Mouse (Mus musculus) forebrain, embryonic 15.5 days (tissue): Measurements from ENCODE around the gene Ormdl3. TPM values are rescaled to one million over a fixed set of nuclear protein-coding genes. Genes with fewer than 3 reads are reported as not detected.

ENCODE experiments used
- ATAC-seq: fragments of 200-750 bp; cut with Nextera tagmentation; replicated peaks from 2 replicates; pipeline ENCODE4 v1.8.0; 2017; ENCODE audit warnings: mild to moderate bottlenecking, moderate TSS enrichment, moderate library complexity
- H3K27ac ChIP-seq: fragments of 300-500 bp; sonication (generic); replicated peaks from 2 replicates; pipeline ENCODE4 v1.5.1; 2015; ENCODE audit warnings: mild to moderate bottlenecking, inconsistent platforms
- H3K27me3 ChIP-seq: fragments of 300-500 bp; sonication (generic); 2 replicates; pipeline ENCODE4 v1.6.1; 2015; ENCODE audit warnings: inconsistent platforms
- H3K36me3 ChIP-seq: fragments of 300-500 bp; sonication (generic); 2 replicates; pipeline ENCODE4 v1.6.1; 2015; ENCODE audit warnings: mild to moderate bottlenecking, inconsistent platforms
- H3K4me1 ChIP-seq: fragments of 300-500 bp; sonication (generic); 2 replicates; pipeline ENCODE4 v1.6.1; 2015; ENCODE audit warnings: inconsistent platforms
- H3K4me2 ChIP-seq: fragments of 300-500 bp; sonication (generic); replicated peaks from 2 replicates; pipeline ENCODE4 v1.6.1; 2015; ENCODE audit warnings: mild to moderate bottlenecking, inconsistent platforms
- H3K4me3 ChIP-seq: fragments of 300-500 bp; sonication (generic); 2 replicates; pipeline ENCODE4 v1.5.1; 2015; ENCODE audit warnings: mild to moderate bottlenecking, inconsistent platforms
- H3K9ac ChIP-seq: fragments of 300-500 bp; sonication (generic); replicated peaks from 2 replicates; pipeline ENCODE4 v1.6.1; 2015; ENCODE audit warnings: mild to moderate bottlenecking, inconsistent platforms
- H3K9me3 ChIP-seq: fragments of 300-500 bp; sonication (generic); 2 replicates; pipeline ENCODE4 v1.6.1; 2016; ENCODE audit warnings: inconsistent platforms
- WGBS: fragments of 180-500 bp; shearing (Covaris S2); methylation state at CpG from one replicate; pipeline ENCODE4 v1.1.7; 2015; ENCODE audit warnings: mixed read lengths; 5-methylcytosine and 5-hydroxymethylcytosine counted together
- polyA plus RNA-seq: library from polyadenylated mRNA; unstranded; fragments of >200 nt; fragmentation: Nextera tagmentation; extraction: Ambion mirVana; gene quantifications from 2 replicates; pipeline ENCODE4 v1.2.1, GENCODE M21; 2015

The Ormdl3 gene
- polyA plus RNA-seq, 1 experiment from 2014 or later = 115 TPM

DNA sequence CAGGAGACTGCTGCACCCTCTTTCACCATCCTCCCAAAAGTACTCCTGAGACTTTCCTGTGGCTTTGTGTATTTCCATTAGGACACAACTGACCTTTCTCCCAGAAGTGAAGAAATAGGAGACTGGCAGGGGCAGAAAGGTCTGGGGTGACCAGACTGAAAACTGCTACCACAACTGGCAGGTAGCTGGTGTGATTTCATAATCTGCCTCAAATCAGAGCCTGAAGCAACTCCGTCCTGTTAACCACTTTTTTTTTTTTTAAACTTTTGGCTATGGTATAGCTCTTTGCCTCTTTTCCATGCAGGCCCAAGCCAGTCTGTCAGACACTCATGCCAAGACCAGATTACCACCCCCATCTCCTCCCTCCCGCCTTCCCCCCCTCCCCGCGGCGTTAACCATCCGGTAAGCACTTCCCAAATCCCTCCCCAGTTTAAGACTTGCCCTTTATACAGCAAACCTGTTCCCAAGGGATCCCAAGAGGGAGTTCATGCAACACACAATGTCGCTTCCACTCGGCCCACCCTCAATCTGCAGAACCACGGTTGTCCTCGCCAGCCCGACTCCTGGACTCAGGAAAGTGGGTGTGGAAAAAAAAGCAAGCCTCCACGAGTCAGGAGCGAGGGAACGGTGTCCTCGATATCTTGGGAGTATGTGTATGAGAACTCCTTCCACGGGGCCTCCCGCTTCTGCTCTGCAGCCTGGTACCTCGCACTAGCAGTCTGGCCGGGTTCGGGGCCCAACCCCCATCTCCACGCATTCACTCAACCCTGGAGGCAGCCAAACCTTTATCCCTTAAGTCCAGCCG, 879 bp downstream of the Ormdl3 start:
- Histone ChIP-seq H3K9me3 (no peaks in the 10 kb centered on the region), H3K4me1 (peaks cover 40% of the 10 kb centered on the region)
- under 1% methylated on average over 22 of the region's 22 CpGs for WGBS

GRCm38 (mm10) chr11:98584629-98585177, 2.5 kb downstream of the Ormdl3 start:
- H3K36me3 ChIP-seq = peaks cover 25% of the 10 kb centered on the region
- no peaks in the 10 kb centered on the region for H3K27me3 ChIP-seq
- no peak overlapping the region for H3K4me2 ChIP-seq
- H3K9me3 ChIP-seq = no peaks in the 10 kb centered on the region
- no peak overlapping the region for H3K27ac ChIP-seq
- no peak overlapping the region for H3K4me3 ChIP-seq
- H3K9ac ChIP-seq = no peak overlapping the region
- 94% methylated on average over 6 of the region's 6 CpGs for WGBS
- peaks cover 40% of the 10 kb centered on the region for H3K4me1 ChIP-seq
- ATAC-seq = no peak

More for the DNA sequence above, 879 bp downstream of the Ormdl3 start:
- H3K27me3 ChIP-seq = no peaks in the 10 kb centered on the region
- peak overlapping the region; percentile 95 for H3K9ac ChIP-seq
- peak overlapping the region; percentile 85 for H3K27ac ChIP-seq
- H3K36me3 ChIP-seq = peaks cover 17% of the 10 kb centered on the region
- peak; percentile 51 for ATAC-seq
- peak overlapping the region; percentile 88 for H3K4me2 ChIP-seq
- peak overlapping the region; percentile 92 for H3K4me3 ChIP-seq

DNA sequence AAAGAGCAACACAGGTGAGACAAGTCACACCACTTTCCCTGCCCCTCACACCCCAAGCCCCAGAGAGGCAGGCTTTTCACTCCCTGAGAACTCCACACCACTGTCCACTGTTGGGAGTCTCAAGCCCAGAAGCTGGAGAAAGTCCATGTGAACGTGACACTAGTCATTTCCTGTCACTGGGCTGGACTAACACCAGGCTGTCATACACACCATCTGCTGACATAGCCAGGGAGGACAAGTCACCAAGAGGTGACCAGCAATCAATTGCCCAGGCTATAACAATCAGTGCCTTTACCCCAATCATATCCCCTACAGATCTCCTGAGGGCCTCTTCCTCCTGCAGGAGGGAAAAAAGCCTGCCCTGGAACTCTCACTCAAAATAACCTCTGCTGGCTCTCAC, 3.0 kb downstream of the Ormdl3 start:
- WGBS = 87% methylated on average over 1 of the region's 1 CpGs
- H3K36me3 ChIP-seq = peaks cover 25% of the 10 kb centered on the region
- no peaks in the 10 kb centered on the region for H3K27me3 ChIP-seq
- no peak overlapping the region for H3K27ac ChIP-seq
- H3K4me3 ChIP-seq = no peak overlapping the region
- H3K4me2 ChIP-seq = no peak overlapping the region
- peaks cover 40% of the 10 kb centered on the region for H3K4me1 ChIP-seq
- no peak overlapping the region for H3K9ac ChIP-seq
- H3K9me3 ChIP-seq = no peaks in the 10 kb centered on the region
- no peak for ATAC-seq

- Histone ChIP-seq H3K9me3 (no peaks in the 10 kb centered on the region), H3K4me2 (no peak overlapping the region), H3K27ac (no peak overlapping the region), H3K9ac (no peak overlapping the region), H3K4me1 (peaks cover 37% of the 10 kb centered on the region), H3K36me3 (peaks cover 25% of the 10 kb centered on the region), H3K4me3 (no peak overlapping the region), H3K27me3 (no peaks in the 10 kb centered on the region)
- WGBS = 43% methylated on average over 3 of the region's 3 CpGs
- ATAC-seq = no peak
Measured at GRCm38 (mm10) chr11:98583571-98583970, 3.6 kb downstream of the Ormdl3 start.

DNA sequence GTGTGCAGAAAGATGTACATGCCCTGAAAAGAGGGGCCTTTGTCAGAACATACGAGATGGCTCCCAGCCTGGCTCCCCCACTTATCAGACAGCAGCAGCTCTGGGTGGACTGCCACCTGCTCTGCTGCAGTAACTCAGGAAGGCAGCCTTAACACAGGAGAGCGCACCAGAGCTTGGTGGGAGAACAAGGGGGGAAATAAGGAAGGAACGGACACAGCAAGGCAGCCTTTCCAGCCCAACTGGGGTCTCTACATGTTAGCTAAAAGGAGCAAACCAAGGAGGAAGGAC, 4.0 kb downstream of the Ormdl3 start:
- 89% methylated on average over 3 of the region's 3 CpGs for WGBS
- ATAC-seq = no peak
- Histone ChIP-seq H3K9me3 (no peaks in the 10 kb centered on the region), H3K27me3 (no peaks in the 10 kb centered on the region), H3K27ac (no peak overlapping the region), H3K4me2 (no peak overlapping the region), H3K9ac (no peak overlapping the region), H3K36me3 (peaks cover 25% of the 10 kb centered on the region), H3K4me1 (peaks cover 34% of the 10 kb centered on the region), H3K4me3 (no peak overlapping the region)

DNA sequence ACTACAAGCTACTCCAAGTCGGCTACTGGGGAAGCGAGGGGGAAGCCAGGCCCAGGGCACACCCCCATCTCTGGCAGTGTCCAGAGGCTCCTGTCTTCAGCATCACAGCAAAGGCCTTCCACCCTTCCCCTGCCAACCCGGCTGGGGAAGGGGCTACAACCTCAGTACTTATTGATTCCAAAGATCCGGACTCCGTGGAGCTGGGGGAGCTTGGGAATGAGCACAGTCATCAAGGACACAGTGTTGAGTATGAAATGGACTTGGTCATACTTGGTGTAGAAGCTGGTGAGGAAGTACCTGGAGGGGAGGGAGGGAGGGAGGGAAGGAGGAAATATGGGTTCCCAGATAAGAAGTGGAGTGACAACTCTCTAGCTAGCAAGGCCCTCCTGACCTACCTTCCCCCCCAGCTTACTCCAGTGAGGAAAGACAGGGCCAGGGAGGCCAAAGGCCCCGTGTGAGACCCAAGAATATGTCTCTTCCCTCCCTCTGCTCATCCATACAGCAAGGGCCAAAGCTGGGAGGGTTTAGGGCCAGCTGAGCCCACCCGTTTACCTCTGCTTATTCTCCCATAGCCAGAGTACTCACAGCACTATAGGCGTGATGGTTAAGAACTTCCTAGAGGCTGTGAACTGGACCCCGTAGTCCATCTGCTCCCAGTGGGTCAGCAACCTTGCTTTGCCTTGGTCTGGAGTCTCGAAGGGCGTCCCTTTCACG, 4.5 kb downstream of the Ormdl3 start:
- H3K27ac ChIP-seq = no peak overlapping the region
- no peak for ATAC-seq
- H3K4me2 ChIP-seq = no peak overlapping the region
- H3K9ac ChIP-seq = no peak overlapping the region
- no peaks in the 10 kb centered on the region for H3K27me3 ChIP-seq
- peaks cover 29% of the 10 kb centered on the region for H3K4me1 ChIP-seq
- 90% methylated on average over 12 of the region's 12 CpGs for WGBS
- H3K9me3 ChIP-seq = no peaks in the 10 kb centered on the region
- H3K36me3 ChIP-seq = peaks cover 25% of the 10 kb centered on the region
- no peak overlapping the region for H3K4me3 ChIP-seq

DNA sequence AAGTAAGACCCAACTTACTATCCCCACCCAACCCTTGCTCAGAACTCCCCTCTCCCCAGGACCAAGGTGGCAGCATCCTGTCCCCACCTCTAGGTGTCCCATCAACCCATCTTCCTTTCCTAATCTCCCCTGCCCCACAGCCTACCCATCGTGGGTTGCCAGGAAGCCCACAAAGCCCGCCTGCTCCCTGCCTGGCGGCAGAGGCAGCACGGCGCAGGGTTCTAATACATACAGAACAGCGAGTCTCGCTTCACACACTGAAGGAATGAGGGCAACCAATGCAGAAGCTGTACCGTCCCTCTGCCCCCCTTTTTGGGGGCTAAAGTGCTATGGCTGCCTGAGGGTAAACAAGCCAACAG, 5.2 kb downstream of the Ormdl3 start:
- no peak overlapping the region for H3K4me3 ChIP-seq
- peaks cover 24% of the 10 kb centered on the region for H3K4me1 ChIP-seq
- H3K4me2 ChIP-seq = no peak overlapping the region
- H3K9ac ChIP-seq = no peak overlapping the region
- H3K27me3 ChIP-seq = no peaks in the 10 kb centered on the region
- WGBS = 85% methylated on average over 8 of the region's 8 CpGs
- no peak for ATAC-seq
- no peak overlapping the region for H3K27ac ChIP-seq
- no peaks in the 10 kb centered on the region for H3K9me3 ChIP-seq
- H3K36me3 ChIP-seq = peaks cover 25% of the 10 kb centered on the region

DNA sequence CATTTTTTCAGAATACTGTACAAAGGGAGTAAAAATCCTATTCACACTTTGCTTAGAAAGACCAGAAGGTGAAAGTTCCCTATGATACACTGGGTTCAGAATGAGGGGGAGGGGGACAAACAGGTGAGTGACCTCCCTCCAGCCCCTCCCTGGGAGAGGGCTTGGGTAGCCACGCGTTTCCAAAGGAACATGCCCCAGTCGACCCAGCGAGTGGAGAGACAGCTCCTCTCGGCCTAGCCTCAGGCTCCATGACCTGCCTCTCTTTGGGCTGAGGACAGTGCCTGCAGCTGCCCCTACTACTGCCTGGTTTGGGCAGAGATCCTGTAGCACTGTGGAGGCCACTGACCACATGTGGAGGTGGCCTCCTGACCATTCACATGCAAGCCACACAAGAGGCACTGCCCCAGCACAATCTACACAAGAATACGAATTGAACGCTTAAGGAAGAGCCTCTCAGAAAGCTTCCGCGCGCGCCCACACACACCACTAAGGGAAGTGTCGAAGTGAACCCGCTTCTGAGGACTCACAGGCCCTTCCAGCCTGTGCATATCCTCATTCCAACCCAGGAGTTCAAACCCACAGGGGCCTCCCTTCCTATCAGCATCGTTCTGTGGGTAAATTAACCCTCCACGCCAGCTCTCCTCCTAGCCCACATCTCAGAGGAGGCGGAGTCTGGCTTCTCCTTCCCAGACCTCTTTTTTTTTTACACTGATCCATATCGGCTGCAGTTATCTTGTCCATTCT, 5.7 kb downstream of the Ormdl3 start:
- H3K9ac ChIP-seq = no peak overlapping the region
- no peaks in the 10 kb centered on the region for H3K27me3 ChIP-seq
- no peak overlapping the region for H3K4me3 ChIP-seq
- H3K4me1 ChIP-seq = peaks cover 22% of the 10 kb centered on the region
- no peaks in the 10 kb centered on the region for H3K9me3 ChIP-seq
- ATAC-seq = no peak
- 66% methylated on average over 17 of the region's 17 CpGs for WGBS
- peaks cover 25% of the 10 kb centered on the region for H3K36me3 ChIP-seq
- no peak overlapping the region for H3K27ac ChIP-seq
- H3K4me2 ChIP-seq = no peak overlapping the region

DNA sequence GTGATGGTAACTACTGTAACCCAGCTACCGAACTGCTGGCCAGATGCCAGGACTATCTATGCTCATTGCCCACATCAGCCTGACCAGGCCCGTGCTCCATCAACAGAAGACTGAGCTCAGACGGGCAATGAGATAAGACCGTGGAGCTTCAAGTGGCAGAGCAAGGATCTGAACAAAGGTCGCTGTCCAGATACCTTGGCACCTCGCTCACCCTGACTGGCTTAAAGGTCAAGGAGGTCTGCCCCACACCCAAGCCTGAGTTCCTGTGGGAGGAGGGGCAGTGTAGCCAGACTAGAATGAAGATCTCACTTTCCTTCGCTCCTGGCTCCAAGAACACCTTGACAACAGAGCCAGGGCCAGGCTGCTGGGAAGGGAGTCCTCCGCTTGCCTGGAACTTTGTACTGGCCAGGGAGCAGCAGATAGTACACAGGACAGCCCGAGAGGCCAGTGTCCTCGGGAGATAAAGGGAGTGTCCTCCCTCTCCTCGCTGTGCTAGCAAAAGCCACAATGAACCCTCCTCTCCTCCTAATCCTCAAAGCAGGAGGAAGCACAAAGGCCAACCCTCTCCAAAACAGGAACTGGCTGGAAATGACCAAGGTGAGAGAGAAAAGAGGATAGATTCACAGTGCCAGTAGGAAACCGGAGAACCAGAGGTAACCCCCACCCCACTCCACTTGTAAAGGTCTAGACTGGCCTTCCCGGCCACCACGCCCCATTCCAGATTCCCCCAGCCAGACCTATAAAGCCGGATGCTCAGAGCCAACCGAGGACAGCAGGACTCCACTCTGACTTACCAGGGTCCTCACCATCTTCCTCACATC, 6.7 kb downstream of the Ormdl3 start:
- no peak overlapping the region for H3K27ac ChIP-seq
- peaks cover 12% of the 10 kb centered on the region for H3K4me1 ChIP-seq
- H3K4me3 ChIP-seq = no peak overlapping the region
- 64% methylated on average over 16 of the region's 16 CpGs for WGBS
- ATAC-seq = no peak
- H3K9ac ChIP-seq = no peak overlapping the region
- H3K36me3 ChIP-seq = peaks cover 25% of the 10 kb centered on the region
- H3K27me3 ChIP-seq = no peaks in the 10 kb centered on the region
- no peak overlapping the region for H3K4me2 ChIP-seq
- no peaks in the 10 kb centered on the region for H3K9me3 ChIP-seq

- no peaks in the 10 kb centered on the region for H3K27me3 ChIP-seq
- no peak overlapping the region for H3K4me3 ChIP-seq
- no peak overlapping the region for H3K9ac ChIP-seq
- WGBS = 80% methylated on average over 5 of the region's 5 CpGs
- H3K4me2 ChIP-seq = no peak overlapping the region
- no peaks in the 10 kb centered on the region for H3K4me1 ChIP-seq
- ATAC-seq = no peak
- peaks cover 17% of the 10 kb centered on the region for H3K36me3 ChIP-seq
- no peak overlapping the region for H3K27ac ChIP-seq
- H3K9me3 ChIP-seq = no peaks in the 10 kb centered on the region
Measured at GRCm38 (mm10) chr11:98577776-98578175, 9.4 kb downstream of the Ormdl3 start.

DNA sequence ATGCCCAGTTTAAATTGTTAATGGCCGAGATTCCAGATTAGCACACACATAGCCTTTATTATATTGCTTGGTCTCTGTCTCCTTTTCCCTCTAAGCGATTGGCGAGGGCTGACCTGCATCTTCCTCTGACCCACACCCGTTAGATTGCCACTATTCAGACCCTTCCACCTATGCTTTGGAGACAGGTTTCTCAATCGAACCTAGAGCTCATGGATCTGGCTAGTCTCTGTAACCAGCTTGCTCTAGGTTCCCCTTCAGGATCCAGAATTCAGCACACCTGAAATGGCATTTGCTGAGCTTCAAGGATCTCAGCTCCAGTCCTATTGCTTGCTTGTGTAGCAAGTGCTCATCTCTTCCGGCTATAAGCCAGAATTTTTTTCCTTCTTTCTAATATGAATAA, 17.7 kb downstream of the Ormdl3 start:
- Histone ChIP-seq H3K36me3 (no peaks in the 10 kb centered on the region), H3K9ac (no peak overlapping the region), H3K27ac (no peak overlapping the region), H3K4me1 (no peaks in the 10 kb centered on the region), H3K4me3 (no peak overlapping the region), H3K4me2 (no peak overlapping the region), H3K27me3 (no peaks in the 10 kb centered on the region), H3K9me3 (no peaks in the 10 kb centered on the region)
- no peak for ATAC-seq
- WGBS = 86% methylated on average over 6 of the region's 6 CpGs
